Mouse (Mus musculus): Measurements from ENCODE around the gene Pnliprp2. TPM values are rescaled to one million over a fixed set of nuclear protein-coding genes. Genes with fewer than 3 reads are reported as not detected.

Gene Pnliprp2
- polyA plus RNA-seq, 1 experiment from 2014 or later: 5.2 TPM

- Histone ChIP-seq H3K27me3 (replicated peaks; ENCODE audit: control insufficient read depth, insufficient read depth, low read length) (no peaks in the 10 kb centered on the region), H3K27ac (ENCODE audit: low read depth, low read length) (no peak overlapping the region), H3K4me3 (ENCODE audit: low read depth, low read length) (no peak overlapping the region), H3K4me2 (replicated peaks; ENCODE audit: low read depth) (no peak overlapping the region), H3K9me3 (ENCODE audit: control insufficient read depth) (no peaks in the 10 kb centered on the region), H3K9ac (ENCODE audit: low read depth, low read length) (no peak overlapping the region), H3K4me1 (replicated peaks; ENCODE audit: control insufficient read depth, insufficient read depth, low read length) (no peaks in the 10 kb centered on the region), H3K36me3 (ENCODE audit: control insufficient read depth, insufficient read depth) (0 out of 2 replicates have a peak, but pooled peaks cover 3% of the 10 kb centered on the region)
- TF ChIP-seq CTCF (IDR thresholded peaks at IDR 0.05; ENCODE audit: low read depth): peak; percentile 93
- ATAC-seq: no peak
- 2% methylated on average over 3 of the region's 3 CpGs for WGBS
Observed at GRCm38 (mm10) chr19:58806364-58806763, 46.8 kb downstream of the Pnliprp2 start.

- no peak for ATAC-seq
- TF ChIP-seq CTCF (IDR thresholded peaks at IDR 0.05; ENCODE audit: low read depth): no peak
- H3K4me1 ChIP-seq (replicated peaks; ENCODE audit: control insufficient read depth, insufficient read depth, low read length): no peaks in the 10 kb centered on the region
- no peak overlapping the region for H3K4me2 ChIP-seq (replicated peaks; ENCODE audit: low read depth)
- WGBS: 82% methylated on average over 6 of the region's 6 CpGs
- H3K27ac ChIP-seq (ENCODE audit: low read depth, low read length): no peak overlapping the region
- H3K27me3 ChIP-seq (replicated peaks; ENCODE audit: control insufficient read depth, insufficient read depth, low read length): no peaks in the 10 kb centered on the region
- H3K9ac ChIP-seq (ENCODE audit: low read depth, low read length): no peak overlapping the region
- H3K36me3 ChIP-seq (ENCODE audit: control insufficient read depth, insufficient read depth): no peaks in the 10 kb centered on the region
- H3K4me3 ChIP-seq (ENCODE audit: low read depth, low read length): no peak overlapping the region
- no peaks in the 10 kb centered on the region for H3K9me3 ChIP-seq (ENCODE audit: control insufficient read depth)
Observed at GRCm38 (mm10) chr19:58808864-58809263, 49.3 kb downstream of the Pnliprp2 start.

- Histone ChIP-seq H3K27me3 (replicated peaks; ENCODE audit: control insufficient read depth, insufficient read depth, low read length) (no peaks in the 10 kb centered on the region), H3K9me3 (ENCODE audit: control insufficient read depth) (no peaks in the 10 kb centered on the region), H3K27ac (ENCODE audit: low read depth, low read length) (no peak overlapping the region), H3K4me3 (ENCODE audit: low read depth, low read length) (no peak overlapping the region), H3K9ac (ENCODE audit: low read depth, low read length) (no peak overlapping the region), H3K4me2 (replicated peaks; ENCODE audit: low read depth) (no peak overlapping the region), H3K4me1 (replicated peaks; ENCODE audit: control insufficient read depth, insufficient read depth, low read length) (no peaks in the 10 kb centered on the region), H3K36me3 (ENCODE audit: control insufficient read depth, insufficient read depth) (no peaks in the 10 kb centered on the region)
- WGBS: 69% methylated on average over 5 of the region's 5 CpGs
- TF ChIP-seq CTCF (IDR thresholded peaks at IDR 0.05; ENCODE audit: low read depth): no peak
- ATAC-seq: no peak
Observed at GRCm38 (mm10) chr19:58810536-58810935, 51.0 kb downstream of the Pnliprp2 start.

GRCm38 (mm10) chr19:58815179-58815922 is 55.8 kb downstream of the Pnliprp2 start:
- TF ChIP-seq CTCF (IDR thresholded peaks at IDR 0.05; ENCODE audit: low read depth): no peak

GRCm38 (mm10) chr19:58816453-58817041 is 57.0 kb downstream of the Pnliprp2 start:
- no peak for ATAC-seq
- H3K4me1 ChIP-seq (replicated peaks; ENCODE audit: control insufficient read depth, insufficient read depth, low read length): no peaks in the 10 kb centered on the region

More at GRCm38 (mm10) chr19:58815179-58815922, 55.8 kb downstream of the Pnliprp2 start:
- Histone ChIP-seq H3K27ac (ENCODE audit: low read depth, low read length) (no peak overlapping the region), H3K4me2 (replicated peaks; ENCODE audit: low read depth) (no peak overlapping the region), H3K9me3 (ENCODE audit: control insufficient read depth) (no peaks in the 10 kb centered on the region), H3K36me3 (ENCODE audit: control insufficient read depth, insufficient read depth) (no peaks in the 10 kb centered on the region), H3K9ac (ENCODE audit: low read depth, low read length) (no peak overlapping the region), H3K4me3 (ENCODE audit: low read depth, low read length) (no peak overlapping the region), H3K4me1 (replicated peaks; ENCODE audit: control insufficient read depth, insufficient read depth, low read length) (no peaks in the 10 kb centered on the region), H3K27me3 (replicated peaks; ENCODE audit: control insufficient read depth, insufficient read depth, low read length) (no peaks in the 10 kb centered on the region)
- WGBS: 84% methylated on average over 13 of the region's 13 CpGs
- no peak for ATAC-seq

GRCm38 (mm10) chr19:58817398-58817797 is 57.9 kb downstream of the Pnliprp2 start:
- Histone ChIP-seq H3K9me3 (ENCODE audit: control insufficient read depth) (no peaks in the 10 kb centered on the region), H3K4me3 (ENCODE audit: low read depth, low read length) (no peak overlapping the region), H3K27me3 (replicated peaks; ENCODE audit: control insufficient read depth, insufficient read depth, low read length) (no peaks in the 10 kb centered on the region), H3K27ac (ENCODE audit: low read depth, low read length) (no peak overlapping the region), H3K4me1 (replicated peaks; ENCODE audit: control insufficient read depth, insufficient read depth, low read length) (no peaks in the 10 kb centered on the region), H3K36me3 (ENCODE audit: control insufficient read depth, insufficient read depth) (no peaks in the 10 kb centered on the region), H3K9ac (ENCODE audit: low read depth, low read length) (no peak overlapping the region), H3K4me2 (replicated peaks; ENCODE audit: low read depth) (no peak overlapping the region)
- WGBS: 85% methylated on average over 11 of the region's 11 CpGs
- TF ChIP-seq CTCF (IDR thresholded peaks at IDR 0.05; ENCODE audit: low read depth): no peak
- ATAC-seq: no peak

More at GRCm38 (mm10) chr19:58816453-58817041, 57.0 kb downstream of the Pnliprp2 start:
- no peaks in the 10 kb centered on the region for H3K36me3 ChIP-seq (ENCODE audit: control insufficient read depth, insufficient read depth)
- no peak overlapping the region for H3K9ac ChIP-seq (ENCODE audit: low read depth, low read length)
- H3K4me3 ChIP-seq (ENCODE audit: low read depth, low read length): no peak overlapping the region
- no peaks in the 10 kb centered on the region for H3K27me3 ChIP-seq (replicated peaks; ENCODE audit: control insufficient read depth, insufficient read depth, low read length)
- TF ChIP-seq CTCF (IDR thresholded peaks at IDR 0.05; ENCODE audit: low read depth): no peak
- no peaks in the 10 kb centered on the region for H3K9me3 ChIP-seq (ENCODE audit: control insufficient read depth)
- whole genome bisulfite sequencing: 65% methylated on average over 17 of the region's 17 CpGs
- no peak overlapping the region for H3K4me2 ChIP-seq (replicated peaks; ENCODE audit: low read depth)
- H3K27ac ChIP-seq (ENCODE audit: low read depth, low read length): no peak overlapping the region

All from intestine, postnatal 0 days (tissue).